Mouse (Mus musculus) urinary bladder, postnatal 10 days (tissue): ENCODE results near the gene Cux2.
"Not testable (repeated sequence)": the region's sequence is repeated elsewhere in the genome, so short reads cannot be mapped to it uniquely, and the experiment has no call there.

ENCODE experiments used
- DNase-seq: peaks from one replicate; pipeline ENCODE4 v3.0.0; 2022; ENCODE audit warnings: low spot score

Cux2 gene

DNA sequence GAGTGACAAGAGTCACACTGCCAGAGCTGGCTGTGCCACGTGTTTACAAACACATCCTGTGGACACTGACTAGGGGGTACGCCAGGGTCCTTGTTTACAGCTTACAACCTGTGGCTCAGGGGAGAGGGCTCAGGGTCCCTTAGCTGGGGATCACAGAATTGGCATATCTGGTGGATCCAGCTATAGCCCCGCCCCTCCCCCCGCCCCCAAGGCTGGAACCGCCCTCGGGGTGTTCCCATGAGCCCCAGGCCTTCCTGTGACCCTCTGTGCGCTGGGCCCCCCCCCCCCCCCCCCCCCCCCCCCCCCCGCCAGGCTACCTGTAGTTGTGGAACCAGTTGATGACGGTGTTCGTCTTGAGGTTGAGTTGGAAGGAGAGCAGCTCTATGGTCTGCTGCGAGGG is 185.6 kb downstream of the Cux2 start:
- DNase-seq, result no peak

GRCm38 (mm10) chr5:121861964-121862363 is 187.9 kb downstream of the Cux2 start:
- DNase-seq, result no peak

GRCm38 (mm10) chr5:121858427-121858826 is 191.5 kb downstream of the Cux2 start:
- no peak for DNase-seq

- DNase-seq, result no peak
Measured at GRCm38 (mm10) chr5:121856740-121857139, 193.2 kb downstream of the Cux2 start.

DNA sequence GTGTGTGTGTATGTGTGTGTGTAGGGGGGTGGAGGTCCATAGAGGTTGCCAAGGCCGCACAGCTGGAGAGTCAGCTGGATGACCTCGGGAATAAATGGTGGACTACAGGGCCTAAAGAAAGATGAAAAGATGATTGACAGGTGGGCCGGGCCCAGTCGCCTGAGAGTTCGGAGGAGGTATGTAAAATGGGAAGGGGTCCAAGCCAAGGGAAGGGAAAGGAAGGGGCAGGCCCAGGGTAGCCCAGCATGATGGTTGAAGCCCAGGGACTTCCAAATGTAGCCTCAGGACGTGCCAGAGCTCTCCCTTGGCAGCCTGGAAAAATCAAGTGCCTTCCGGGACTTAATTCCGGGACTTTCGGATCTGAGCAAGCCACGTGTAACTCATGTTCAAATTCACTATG is 195.1 kb downstream of the Cux2 start:
- no peak for DNase-seq

DNA sequence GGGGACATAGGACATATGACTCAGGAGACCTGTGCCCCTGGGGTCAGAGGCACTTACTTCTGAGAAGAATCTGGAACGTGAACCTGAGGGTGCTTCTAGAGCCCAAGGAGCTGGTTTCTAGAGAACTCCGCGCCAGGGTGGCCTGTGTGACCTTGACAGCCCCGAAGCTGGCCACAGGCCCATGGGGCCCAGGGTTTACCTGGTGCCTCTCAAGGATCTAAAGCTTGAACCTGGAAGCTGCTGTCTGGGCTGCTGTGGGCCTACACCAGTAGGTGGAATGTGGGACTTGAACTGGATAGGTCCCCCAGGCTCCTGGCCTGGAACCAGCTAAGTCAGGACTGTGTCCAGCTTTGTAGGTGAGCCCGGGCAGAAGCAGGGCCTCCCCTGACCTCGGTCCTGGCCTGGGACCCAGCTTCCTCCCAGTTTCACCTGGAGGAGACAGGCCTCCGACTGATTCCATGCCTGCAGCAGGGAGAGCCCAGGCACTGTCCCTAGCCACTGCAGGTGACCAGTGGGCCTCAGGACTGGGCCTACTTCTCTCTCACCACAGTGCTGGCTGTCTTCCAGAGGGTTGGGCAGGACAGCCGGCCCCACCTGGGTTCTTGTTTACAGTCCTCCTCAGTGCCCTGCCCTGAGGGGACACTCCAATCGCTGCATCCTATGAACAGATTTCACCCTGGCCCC is 196.4 kb downstream of the Cux2 start:
- DNase-seq, result no peak

GRCm38 (mm10) chr5:121849478-121850349 is 200.2 kb downstream of the Cux2 start:
- no peak for DNase-seq

DNA sequence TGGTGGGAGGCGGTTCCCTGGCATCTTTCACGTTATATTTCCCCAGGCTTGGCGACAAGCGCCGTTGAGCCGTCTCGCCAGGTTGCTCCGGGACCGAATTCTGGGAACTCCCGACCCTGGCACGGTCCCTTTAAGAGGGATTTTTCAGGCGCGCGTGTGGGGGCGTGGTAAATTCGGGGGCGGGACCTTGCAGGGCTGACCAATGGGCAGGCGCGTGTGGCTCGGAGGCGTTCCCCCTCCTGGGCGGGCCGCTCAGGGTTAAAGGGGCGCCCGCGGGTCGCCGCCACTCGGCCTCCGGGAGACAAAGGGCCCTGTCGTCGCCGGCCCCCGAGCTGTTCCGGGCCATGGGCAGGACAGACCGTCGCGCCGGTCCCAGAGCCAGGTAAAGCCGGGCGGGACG is 201.2 kb downstream of the Cux2 start, which contains the start of gene Pheta1:
Gene Pheta1, plus strand, starts transcription at position 242 of the 400 bp plus-strand sequence.
- DNase-seq, result peak; percentile 78

- no peak for DNase-seq
Measured at GRCm38 (mm10) chr5:121848035-121848519, 201.8 kb downstream of the Cux2 start.

DNA sequence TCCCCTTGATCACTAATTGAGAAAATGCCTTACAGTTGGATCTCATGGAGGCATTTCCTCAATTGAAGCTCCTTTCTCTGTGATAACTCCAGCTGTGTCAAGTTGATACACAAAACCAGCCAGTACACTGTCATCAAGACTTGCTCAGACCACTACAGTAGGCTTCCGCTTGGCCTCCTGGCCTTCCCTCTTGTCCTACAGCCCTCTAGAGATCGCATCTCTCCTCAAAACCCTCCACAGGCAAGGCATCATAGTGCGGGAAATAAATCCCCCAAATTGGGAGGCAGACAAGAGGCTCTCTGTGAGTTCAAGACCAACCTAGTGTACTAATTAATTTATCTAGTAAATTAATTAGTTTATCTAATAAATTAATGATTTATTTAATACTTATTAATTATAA is 202.6 kb downstream of the Cux2 start:
- not testable (repeated sequence) for DNase-seq

- no peak for DNase-seq
Measured at GRCm38 (mm10) chr5:121846322-121846721, 203.6 kb downstream of the Cux2 start.

DNA sequence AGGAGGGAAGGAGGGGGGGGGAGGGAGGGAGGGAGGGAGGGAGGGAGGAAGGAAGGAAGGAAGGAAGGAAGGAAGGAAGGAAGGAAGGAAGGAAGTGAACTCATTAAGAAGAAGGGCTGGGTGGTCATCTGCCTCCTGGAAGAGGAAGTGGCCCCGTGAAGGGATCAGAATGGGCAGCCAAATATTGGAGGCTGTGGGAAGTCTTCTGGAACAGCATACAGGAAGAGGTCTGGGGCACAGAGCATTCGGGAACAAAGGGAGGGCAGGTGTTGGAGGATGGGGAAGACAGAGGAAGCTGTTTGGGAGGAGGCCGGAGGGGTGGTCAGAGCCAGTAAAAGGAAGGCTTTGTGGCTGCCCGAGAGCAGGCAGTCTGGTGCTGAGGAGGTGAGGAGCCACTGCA is 204.5 kb downstream of the Cux2 start:
- DNase-seq, result no peak

DNA sequence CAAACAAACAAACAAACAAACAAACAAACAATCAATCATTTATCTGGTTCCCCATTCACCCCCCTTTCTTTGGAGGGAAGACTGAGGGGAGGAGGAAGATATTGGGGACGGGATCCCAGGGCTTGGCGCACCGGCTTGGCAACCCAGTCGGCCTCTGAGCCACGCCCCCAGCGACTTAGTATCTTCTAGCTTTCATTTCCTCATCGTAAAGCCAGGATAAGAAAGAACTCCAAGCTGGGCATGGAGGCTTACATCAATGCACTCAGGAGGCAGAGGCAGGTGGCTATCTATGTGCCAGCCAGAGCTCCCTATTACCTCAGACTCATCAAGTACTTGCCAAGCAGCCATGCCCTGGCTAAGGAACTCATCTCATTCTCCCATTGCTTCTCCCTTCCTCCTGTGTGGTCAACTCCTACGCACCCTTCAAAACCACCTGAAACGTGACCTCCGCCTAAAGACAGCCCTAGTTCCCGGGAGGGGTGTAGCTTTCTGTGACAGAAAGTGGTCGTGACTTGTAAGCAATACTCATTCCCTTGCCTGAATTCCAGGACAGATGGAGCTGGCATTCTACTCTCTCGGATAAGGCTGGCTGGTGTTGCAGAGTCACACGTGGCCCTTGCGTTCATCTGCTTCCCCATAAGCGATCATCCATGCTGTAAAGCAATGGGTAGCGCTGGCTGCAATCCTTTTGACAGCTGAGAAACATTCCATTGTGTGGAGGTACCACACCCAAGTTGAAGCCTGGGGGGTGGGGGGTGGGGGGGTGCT is 206.6 kb downstream of the Cux2 start:
- DNase-seq, result no peak

DNA sequence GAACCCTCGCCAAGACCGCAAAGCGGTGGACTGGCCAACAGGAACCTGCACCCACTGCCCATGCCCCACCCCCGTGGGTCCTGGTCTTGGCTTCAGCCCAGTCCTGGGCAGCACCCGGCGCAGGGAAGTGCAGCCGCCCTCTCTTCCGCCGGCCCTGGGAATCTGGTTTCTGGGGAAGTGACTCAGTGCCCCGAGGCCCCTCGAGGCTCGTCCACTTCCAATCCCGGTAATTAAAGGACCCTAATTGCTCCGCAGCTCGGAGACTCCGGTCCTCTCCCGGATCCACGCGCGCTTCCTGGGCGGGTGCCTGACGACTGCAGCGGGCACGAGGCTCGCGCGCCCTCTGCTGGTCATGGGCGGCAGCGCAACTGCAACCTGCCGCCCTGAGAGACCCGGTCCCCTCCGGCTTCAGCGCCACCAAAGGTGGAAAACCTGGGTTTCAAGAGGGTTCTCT is 207.2 kb downstream of the Cux2 start:
- peak; percentile 47 for DNase-seq

DNA sequence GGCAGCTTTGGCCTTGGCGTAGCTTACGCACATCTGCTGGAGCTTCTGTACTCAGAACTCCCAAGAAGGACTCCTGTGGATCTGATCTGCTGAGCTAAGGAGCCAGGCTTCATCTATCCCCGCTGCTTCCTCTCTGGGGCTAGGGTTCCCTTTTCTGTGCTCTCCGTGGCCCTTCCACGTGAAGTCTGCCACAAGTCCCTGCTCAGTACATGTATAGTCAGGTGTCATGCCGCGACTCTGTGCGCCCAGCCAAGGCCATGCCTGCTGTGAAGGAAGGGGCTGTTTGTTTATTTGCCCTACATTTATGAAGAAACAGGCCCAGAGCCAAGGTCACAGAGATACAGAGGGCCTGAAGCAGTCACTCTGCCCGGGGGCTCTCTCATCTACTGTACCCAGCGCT is 207.9 kb downstream of the Cux2 start:
- no peak for DNase-seq

DNA sequence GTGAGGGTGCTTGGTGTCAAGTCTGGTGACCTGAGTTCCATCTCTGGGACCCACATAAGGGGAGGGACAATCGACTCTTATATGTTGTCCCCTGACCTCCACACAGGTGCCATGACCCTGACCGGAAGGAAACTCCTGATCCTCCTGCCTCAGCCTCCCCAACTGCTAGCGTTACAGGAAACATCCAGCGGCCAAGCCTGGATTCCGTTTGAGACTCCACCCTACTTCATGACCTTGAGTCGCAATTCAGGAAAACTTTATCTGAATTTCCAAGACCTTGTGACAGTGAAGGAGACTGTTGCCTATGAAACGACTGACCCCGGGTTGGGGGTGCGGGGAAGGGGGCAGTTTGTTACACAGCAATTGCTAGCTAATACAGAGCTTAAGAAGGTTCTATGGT is 208.4 kb downstream of the Cux2 start:
- DNase-seq, result no peak

DNA sequence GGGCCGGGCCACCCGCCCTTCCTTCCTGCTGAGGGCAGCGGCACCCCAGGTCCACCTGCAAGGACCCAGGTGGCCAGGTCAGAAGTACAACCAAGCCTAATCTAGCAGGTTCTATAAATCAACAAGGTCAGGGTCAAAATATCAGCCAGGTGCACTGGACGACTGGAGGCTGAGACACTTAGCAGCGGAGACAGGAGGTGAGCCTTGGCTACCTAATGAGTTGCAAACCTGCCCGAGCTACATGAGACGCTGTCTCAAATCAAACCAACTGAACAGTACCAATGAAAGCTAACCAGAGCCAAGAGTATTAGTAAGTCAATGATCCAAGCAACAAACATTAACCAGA is 210.8 kb downstream of the Cux2 start:
- no peak for DNase-seq

- no peak for DNase-seq
Measured at GRCm38 (mm10) chr5:121838341-121839127, 211.4 kb downstream of the Cux2 start.

- DNase-seq, result no peak
Measured at GRCm38 (mm10) chr5:121837441-121838340, 212.2 kb downstream of the Cux2 start, which contains the start of gene Sh2b3. Gene Sh2b3 (minus strand): TSS chr5:121837646.

DNA sequence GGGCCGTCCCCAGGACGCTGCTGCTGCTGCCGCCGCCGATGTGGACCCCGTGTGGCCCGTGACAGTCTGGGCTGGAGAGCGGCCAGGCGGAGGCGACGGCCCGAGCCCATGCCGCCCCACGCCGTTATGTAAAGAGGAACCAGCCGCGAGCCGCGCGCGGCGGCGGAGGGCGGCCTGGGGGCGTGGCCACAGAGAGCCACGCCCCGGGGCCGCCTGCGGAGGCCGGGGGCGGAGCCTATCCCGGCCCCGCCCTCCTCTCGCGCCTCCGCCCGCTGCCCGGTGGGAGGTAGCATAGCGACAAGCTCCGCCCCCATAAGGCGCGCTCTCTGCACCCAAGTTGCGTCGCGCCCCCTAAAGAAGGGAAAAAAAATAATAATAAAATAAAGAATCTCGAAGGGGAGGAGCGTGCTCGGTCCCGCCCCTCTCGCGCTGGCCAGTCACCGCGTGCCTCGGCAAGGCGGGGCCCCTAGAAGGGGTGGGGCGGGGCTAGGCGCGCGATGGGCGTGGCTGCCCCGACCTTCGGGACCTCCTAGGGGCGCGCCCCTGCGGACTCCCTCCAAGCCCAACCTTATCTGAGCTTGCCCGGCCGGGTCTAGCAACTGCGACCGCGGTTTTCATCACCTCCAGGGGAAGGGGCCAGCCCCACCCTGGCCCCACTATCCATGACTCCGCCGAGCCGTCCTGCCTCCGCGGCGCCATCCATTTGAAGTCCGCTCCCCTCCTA is 213.0 kb downstream of the Cux2 start:
- peak; percentile 52 for DNase-seq
